Mouse (Mus musculus) heart, embryonic 14.5 days (tissue): ENCODE data around the gene Hexim2. TPM values are rescaled to one million over a fixed set of nuclear protein-coding genes. Genes with fewer than 3 reads are reported as not detected.

Source experiments
- ATAC-seq: fragments of 200-750 bp; cut with Nextera tagmentation; 2 replicates; pipeline ENCODE4 v1.8.0; 2017; ENCODE audit warnings: low read depth, moderate TSS enrichment; ENCODE audit not compliant: insufficient number of reproducible peaks, insufficient read depth, low FRiP score
- H3K27ac ChIP-seq, 2 experiments: fragments of 200-500 bp in 1 of 2; fragments of 300-500 bp in 1 of 2; sonication (generic) in 1 of 2; replicated peaks in 1 of 2; 2 replicates each; pipeline ENCODE4 v1.5.1; 2012 to 2014; ENCODE audit warnings: low read depth in 2 of 2, low read length in 2 of 2, control low read depth in 1 of 2, mild to moderate bottlenecking in 1 of 2, mixed read lengths in 1 of 2; ENCODE audit not compliant: control insufficient read depth in 1 of 2, insufficient read depth in 1 of 2
- H3K27me3 ChIP-seq: fragments of 300-500 bp; sonication (generic); 2 replicates; pipeline ENCODE4 v1.6.1; 2014; ENCODE audit warnings: mild to moderate bottlenecking, low read length, control low read depth; ENCODE audit not compliant: control insufficient read depth, insufficient read depth
- H3K36me3 ChIP-seq: fragments of 300-500 bp; sonication (generic); 2 replicates; pipeline ENCODE4 v1.6.1; 2014; ENCODE audit warnings: mild to moderate bottlenecking, control low read depth, low read length, mixed read lengths; ENCODE audit not compliant: control insufficient read depth, insufficient read depth
- H3K4me1 ChIP-seq, 2 experiments: fragments of 200-500 bp in 1 of 2; fragments of 300-500 bp in 1 of 2; sonication (generic) in 1 of 2; 2 replicates each; pipeline ENCODE4 v1.6.1; 2012 to 2014; ENCODE audit warnings: low read length in 2 of 2, control low read depth in 1 of 2, mixed read lengths in 1 of 2; ENCODE audit not compliant: control insufficient read depth in 2 of 2, insufficient read depth in 2 of 2
- H3K4me2 ChIP-seq: fragments of 300-500 bp; sonication (generic); 2 replicates; pipeline ENCODE4 v1.6.1; 2014; ENCODE audit warnings: mild to moderate bottlenecking, low read length
- H3K4me3 ChIP-seq, 2 experiments: fragments of 200-500 bp in 1 of 2; fragments of 300-500 bp in 1 of 2; sonication (generic) in 1 of 2; 2 replicates each; pipeline ENCODE4 v1.5.1; 2012 to 2014; ENCODE audit warnings: low read length in 2 of 2, mild to moderate bottlenecking in 2 of 2, control low read depth in 1 of 2, low read depth in 1 of 2, moderate library complexity in 1 of 2; ENCODE audit not compliant: control insufficient read depth in 1 of 2, insufficient read depth in 1 of 2
- H3K9ac ChIP-seq: fragments of 300-500 bp; sonication (generic); 2 replicates; pipeline ENCODE4 v1.6.1; 2014; ENCODE audit warnings: mild to moderate bottlenecking, low read length
- H3K9me3 ChIP-seq: fragments of 300-500 bp; sonication (generic); 2 replicates; pipeline ENCODE4 v1.6.1; 2016; ENCODE audit warnings: low read length, control low read depth; ENCODE audit not compliant: control insufficient read depth
- WGBS: fragments of 180-500 bp; shearing (Covaris S2); extraction: QIAGEN DNeasy Blood & Tissue Kit; methylation state at CpG from one replicate; pipeline ENCODE4 v1.1.7; 2014; 5-methylcytosine and 5-hydroxymethylcytosine counted together
- polyA plus RNA-seq: library from polyadenylated mRNA; unstranded; fragments of >200 nt; fragmentation: Nextera tagmentation; extraction: Ambion mirVana; gene quantifications from 2 replicates; pipeline ENCODE4 v1.2.1, GENCODE M21; 2014

Gene Hexim2
- polyA plus RNA-seq, 1 experiment from 2014 or later = 4.1 TPM

DNA sequence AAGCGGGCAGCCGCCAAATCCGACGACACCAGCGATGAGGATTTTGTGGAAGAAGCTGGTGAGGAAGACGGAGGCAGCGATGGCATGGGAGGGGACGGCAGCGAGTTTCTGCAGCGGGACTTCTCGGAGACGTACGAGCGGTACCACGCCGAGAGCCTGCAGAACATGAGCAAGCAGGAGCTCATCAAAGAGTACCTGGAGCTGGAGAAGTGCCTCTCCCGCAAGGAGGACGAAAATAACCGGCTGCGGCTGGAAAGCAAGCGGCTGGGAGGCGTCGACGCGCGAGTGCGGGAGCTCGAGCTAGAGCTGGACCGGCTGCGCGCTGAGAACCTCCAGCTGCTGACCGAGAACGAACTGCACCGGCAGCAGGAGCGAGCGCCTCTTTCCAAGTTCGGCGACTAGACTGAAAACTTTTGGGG, 14.6 kb upstream of the Hexim2 start:
- H3K4me3 ChIP-seq = peak overlapping the region; percentile 73 to 77
- H3K4me2 ChIP-seq = peak overlapping the region; percentile 97
- no peaks in the 10 kb centered on the region for H3K27me3 ChIP-seq
- no peaks in the 10 kb centered on the region for H3K9me3 ChIP-seq
- no peaks in the 10 kb centered on the region for H3K36me3 ChIP-seq
- under 1% methylated on average over 38 of the region's 38 CpGs for WGBS
- H3K27ac ChIP-seq = peak overlapping the region; percentile 70 to 89
- peaks cover 11 to 18% of the 10 kb centered on the region in 2 experiments for H3K4me1 ChIP-seq
- H3K9ac ChIP-seq = peak overlapping the region; percentile 86
- no peak for ATAC-seq

DNA sequence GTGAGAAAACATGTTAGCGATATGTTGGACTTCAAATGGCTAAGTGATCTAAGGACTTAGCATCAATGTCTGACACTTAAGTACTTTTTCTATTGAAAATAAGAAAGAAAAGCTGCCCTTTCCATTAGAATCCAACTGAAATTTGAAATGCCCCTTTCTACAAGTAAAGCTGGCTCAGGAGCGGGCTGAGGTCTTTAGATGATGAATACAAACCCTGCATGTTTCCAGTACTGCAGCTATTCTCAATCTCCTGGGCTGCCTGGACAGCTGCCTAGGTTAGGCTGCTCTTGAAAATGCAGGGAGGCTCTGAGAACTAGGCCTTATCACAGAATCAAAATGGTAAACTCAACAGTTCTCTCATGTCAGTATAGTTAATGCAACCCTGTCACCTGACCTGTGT, 13.4 kb upstream of the Hexim2 start:
- Histone ChIP-seq H3K4me3 (peak overlapping the region in 1 of 2 experiments; percentile 73; a peak in 1 of 4 replicates), H3K36me3 (no peaks in the 10 kb centered on the region), H3K27me3 (no peaks in the 10 kb centered on the region), H3K27ac (no peak overlapping the region), H3K4me1 (peaks cover 7 to 12% of the 10 kb centered on the region in 2 experiments), H3K4me2 (peak overlapping the region; percentile 97), H3K9me3 (no peaks in the 10 kb centered on the region), H3K9ac (peak overlapping the region; percentile 86; the same call in 1 of the 2 replicates)
- no peak for ATAC-seq
- 85% methylated on average over 2 of the region's 2 CpGs for WGBS

DNA sequence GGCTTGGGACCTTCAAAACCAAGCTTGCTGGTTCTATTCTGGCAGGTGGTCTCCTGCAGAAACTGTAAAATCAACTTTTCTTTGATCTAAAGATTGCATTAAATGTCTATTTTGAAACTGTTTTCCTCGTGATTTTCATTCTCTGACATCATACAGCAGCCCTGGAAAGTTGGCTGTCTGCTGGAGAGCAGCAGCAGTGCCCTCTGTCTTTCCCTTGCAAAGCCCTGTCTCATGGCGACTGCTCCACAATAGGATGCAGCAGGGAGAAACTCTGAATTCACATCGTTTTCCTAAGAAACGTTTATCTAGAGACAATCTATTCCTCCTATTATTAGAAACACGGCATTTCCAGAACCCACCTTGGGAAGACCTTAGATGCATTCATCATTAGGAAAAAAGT, 12.6 kb upstream of the Hexim2 start:
- no peak overlapping the region for H3K27ac ChIP-seq
- WGBS = 42% methylated on average over 5 of the region's 5 CpGs
- H3K9ac ChIP-seq = no peak overlapping the region
- H3K4me2 ChIP-seq = no peak overlapping the region
- ATAC-seq = no peak
- no peaks in the 10 kb centered on the region for H3K36me3 ChIP-seq
- H3K9me3 ChIP-seq = no peaks in the 10 kb centered on the region
- no peaks in the 10 kb centered on the region for H3K27me3 ChIP-seq
- H3K4me3 ChIP-seq = no peak overlapping the region
- H3K4me1 ChIP-seq = peaks cover 4 to 9% of the 10 kb centered on the region in 2 experiments

DNA sequence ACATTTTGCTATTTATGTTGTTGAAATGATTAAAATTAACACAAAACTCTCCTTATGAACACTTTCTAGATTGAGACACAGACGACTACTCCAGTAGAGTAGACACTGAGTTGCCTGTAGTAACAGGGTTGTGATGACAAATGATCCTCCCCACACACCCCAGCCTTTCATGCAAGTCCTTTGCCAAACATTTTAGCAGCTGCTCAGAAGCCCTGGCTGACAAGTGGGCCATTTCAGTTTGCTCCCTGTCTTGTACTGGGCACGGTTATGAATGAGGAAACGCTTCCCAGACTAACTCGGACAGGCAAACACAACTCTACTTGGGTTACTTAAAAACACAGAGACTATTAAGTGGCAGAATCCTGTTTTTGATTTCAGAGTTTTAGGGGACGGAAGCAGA, 11.9 kb upstream of the Hexim2 start:
- 38% methylated on average over 5 of the region's 5 CpGs for WGBS
- H3K4me3 ChIP-seq = no peak overlapping the region
- H3K4me1 ChIP-seq = peaks cover 0 to 6% of the 10 kb centered on the region in 2 experiments; a peak in 2 of 4 replicates
- no peak overlapping the region for H3K9ac ChIP-seq
- H3K27me3 ChIP-seq = no peaks in the 10 kb centered on the region
- H3K4me2 ChIP-seq = no peak overlapping the region
- no peaks in the 10 kb centered on the region for H3K36me3 ChIP-seq
- H3K27ac ChIP-seq = no peak overlapping the region
- no peaks in the 10 kb centered on the region for H3K9me3 ChIP-seq
- no peak for ATAC-seq

DNA sequence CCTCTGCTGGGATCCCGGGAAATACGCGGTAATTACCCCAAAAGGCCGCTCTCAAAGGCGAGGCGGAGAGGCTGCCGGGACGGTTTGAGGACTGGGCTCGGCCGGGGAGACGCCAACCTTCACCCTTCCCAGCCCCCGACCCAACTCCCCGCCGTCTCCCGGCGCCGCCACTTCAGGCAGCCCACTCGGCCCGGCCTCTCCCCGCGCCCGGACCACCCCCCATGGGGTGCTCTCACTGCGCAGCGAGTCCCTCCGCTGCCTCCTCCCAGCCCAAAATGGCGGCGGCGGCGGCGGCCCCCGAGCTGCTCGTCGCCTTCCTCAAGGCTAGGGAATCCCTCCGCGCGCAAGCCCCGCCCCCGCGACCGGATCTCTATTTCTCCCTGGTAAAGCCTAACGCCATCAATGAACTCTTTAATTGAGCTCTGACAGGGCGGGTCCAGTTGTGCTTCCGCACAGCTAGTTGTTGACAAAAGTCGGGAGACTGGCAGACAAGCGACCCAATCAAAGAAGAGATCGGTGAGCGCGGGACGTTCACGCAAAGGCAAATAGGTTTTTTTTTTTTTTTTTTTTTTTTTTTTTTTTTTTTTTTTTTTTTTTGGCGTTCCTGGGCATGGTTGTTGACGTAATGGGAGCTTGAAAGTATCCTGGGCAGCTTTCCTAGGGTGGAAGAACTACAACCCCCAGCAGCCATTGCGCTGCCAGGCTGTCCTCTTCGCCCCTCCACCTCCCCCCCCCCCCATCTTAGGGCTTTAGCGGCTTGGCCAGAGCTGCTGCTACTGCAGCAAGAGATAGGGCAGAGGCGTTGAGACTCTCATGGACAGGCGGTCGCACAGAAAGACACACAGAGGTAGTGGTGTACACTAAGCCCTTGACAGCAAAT, 587 bp downstream of the Hexim2 start:
- H3K27ac ChIP-seq = peak overlapping the region; percentile 96 to 100
- no peaks in the 10 kb centered on the region for H3K27me3 ChIP-seq
- WGBS = under 1% methylated on average over 57 of the region's 58 CpGs
- H3K4me2 ChIP-seq = peak overlapping the region; percentile 84
- H3K36me3 ChIP-seq = no peaks in the 10 kb centered on the region
- H3K9me3 ChIP-seq = no peaks in the 10 kb centered on the region
- peak; percentile 87 for ATAC-seq
- peaks cover 10 to 32% of the 10 kb centered on the region in 2 experiments for H3K4me1 ChIP-seq
- peak overlapping the region; percentile 100 for H3K9ac ChIP-seq
- H3K4me3 ChIP-seq = peak overlapping the region; percentile 85 to 98

DNA sequence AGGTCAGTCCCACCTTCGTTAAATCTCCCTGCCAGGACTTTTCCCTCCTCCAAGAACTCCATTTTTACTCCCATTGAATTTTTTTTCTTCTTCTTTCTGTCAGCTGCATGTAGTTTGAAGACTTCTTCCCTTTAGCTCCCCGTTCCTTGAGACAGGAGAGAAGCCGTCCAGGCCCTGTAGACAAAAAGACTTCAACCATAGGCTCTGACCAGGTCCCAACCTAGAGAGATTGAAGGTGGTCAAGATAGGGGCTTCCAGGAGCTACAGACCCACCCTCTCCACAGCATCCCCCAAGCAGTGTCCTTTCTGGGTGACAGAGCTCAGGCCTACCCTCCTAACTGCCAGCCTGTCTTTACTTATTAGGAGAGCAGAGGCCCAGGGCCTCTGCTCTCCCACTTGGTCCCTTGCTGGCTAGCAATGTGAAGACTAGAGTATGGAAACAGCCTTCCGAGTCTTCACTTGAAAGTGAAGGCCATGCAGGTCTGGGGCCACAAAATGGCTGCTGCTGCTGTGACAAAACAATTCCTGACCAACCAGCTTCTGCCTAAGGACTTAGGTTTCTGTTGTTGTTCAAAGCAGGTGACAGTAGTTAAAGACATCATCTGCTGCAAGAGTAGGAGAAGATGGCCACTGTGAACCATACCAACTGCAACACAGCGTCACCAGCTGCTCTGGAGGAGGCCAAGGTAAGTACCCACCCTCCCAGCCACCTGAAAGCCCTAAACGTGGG, 1.4 kb downstream of the Hexim2 start:
- no peaks in the 10 kb centered on the region for H3K9me3 ChIP-seq
- peaks cover 10 to 32% of the 10 kb centered on the region in 2 experiments for H3K4me1 ChIP-seq
- 51% methylated on average over 6 of the region's 6 CpGs for WGBS

DNA sequence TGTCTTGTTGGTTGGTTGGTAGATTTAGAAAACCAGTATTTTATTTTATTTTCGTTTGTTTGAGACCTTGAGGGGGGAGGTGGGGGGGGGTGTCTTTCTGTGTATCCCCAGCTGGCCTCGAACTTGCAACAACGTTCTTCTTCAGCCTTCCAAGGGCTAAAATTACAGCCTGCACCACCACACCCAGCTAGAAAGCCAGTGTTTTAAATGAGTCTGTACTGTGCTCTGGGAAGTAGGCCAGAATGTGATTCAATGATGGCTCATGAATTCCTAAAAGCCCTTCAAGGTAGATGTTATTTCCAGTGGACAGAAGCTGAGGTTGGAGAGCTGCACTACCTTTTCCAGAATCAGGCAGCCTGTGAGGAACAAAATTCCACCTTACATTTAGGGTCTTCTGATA, 2.0 kb downstream of the Hexim2 start:
- peak overlapping the region; percentile 10 to 87; a peak in 1 of 4 replicates for H3K27ac ChIP-seq
- 80% methylated on average over 3 of the region's 3 CpGs for WGBS
- no peak overlapping the region; the same call in 1 of the 2 replicates for H3K4me2 ChIP-seq
- H3K4me1 ChIP-seq = peaks cover 10 to 32% of the 10 kb centered on the region in 2 experiments
- peaks cover 6% of the 10 kb centered on the region for H3K36me3 ChIP-seq
- H3K9me3 ChIP-seq = no peaks in the 10 kb centered on the region
- H3K9ac ChIP-seq = no peak overlapping the region; the same call in 1 of the 2 replicates
- no peak for ATAC-seq
- no peaks in the 10 kb centered on the region for H3K27me3 ChIP-seq
- no peak overlapping the region for H3K4me3 ChIP-seq

More for the DNA sequence above, 1.4 kb downstream of the Hexim2 start:
- H3K27me3 ChIP-seq = no peaks in the 10 kb centered on the region
- peak overlapping the region; percentile 65 for H3K4me2 ChIP-seq
- ATAC-seq = no peak
- H3K9ac ChIP-seq = peak overlapping the region; percentile 77
- peak overlapping the region; percentile 30 to 43 for H3K4me3 ChIP-seq
- H3K27ac ChIP-seq = peak overlapping the region; percentile 87
- no peaks in the 10 kb centered on the region for H3K36me3 ChIP-seq
